Mouse (Mus musculus): ENCODE measurements around the gene Men1.

DNA sequence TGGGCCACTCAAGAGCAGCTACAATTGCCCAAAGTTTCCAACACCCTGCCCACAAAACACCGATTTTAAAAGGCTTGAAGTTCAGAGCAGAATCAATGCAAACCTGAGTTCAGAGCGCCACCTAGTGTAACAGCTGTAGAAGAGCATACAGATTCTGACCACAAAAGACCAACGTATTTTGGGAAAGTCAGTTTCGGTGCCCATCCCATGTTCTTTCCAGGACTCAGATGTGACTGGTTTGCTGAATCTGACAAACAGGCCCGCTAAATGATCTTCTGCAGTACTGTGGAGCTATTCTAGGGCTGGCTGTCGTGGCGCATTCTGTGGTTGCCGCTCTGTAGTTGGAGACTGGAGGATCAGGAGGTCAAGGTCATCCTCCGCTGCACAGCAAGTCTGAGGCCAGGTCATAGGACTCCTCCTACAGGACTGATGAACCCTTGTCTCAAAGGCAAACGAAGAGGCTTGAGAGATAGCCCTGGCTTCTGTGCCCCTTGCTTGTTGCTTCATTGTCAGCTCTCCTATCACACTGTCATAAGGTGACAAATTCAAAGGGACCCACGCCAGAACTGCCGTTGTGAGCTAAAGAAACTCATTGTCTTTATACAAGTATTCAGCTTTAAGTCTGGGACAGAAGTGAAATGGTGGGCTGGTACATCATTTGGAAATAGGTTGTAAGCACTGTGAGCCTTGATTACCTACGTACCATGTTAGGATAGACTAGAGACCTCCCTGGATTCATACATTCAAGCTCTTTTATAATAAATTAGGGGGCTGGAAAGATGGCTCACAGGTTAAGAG lies 2.9 kb upstream of the Men1 start:
- TF ChIP-seq CTCF (IDR thresholded peaks at IDR 0.05; ENCODE audit: borderline replicate concordance, control insufficient read depth, extremely low read depth, insufficient read depth, low read length, poor library complexity) (no peak), POLR2A (IDR thresholded peaks at IDR 0.05; ENCODE audit: control insufficient read depth, extremely low read depth, insufficient read depth, low read length, poor library complexity) (no peak)

Measured in thymus, adult 2 months (tissue).